In the genomic region with DNA sequence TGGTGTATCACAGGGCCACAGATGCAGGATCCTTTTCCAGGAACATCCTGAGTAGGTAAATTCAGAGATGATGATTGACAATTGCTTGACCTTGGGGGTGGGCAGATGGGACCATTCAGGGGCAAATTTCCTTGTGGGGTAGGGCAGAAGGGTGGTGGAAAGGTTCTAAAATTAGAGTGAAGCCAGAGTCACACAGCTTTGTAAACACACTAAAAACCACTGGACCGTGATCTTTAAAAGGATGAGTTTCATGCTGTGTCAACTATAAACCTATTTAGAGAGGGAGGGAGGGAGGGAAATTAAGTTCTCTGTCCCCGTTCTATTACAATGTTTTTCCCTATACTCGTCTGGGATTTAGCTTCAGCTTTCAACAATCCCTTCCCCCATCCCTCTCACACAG, we compare ENCODE assay signal across 26 mouse cellular contexts.
"Had no signal": no experiment of that assay in that cellular context is flagged by ENCODE, and none has a peak within 500 bp of the region (broad histone marks: within the 10 kb centered on the region; RNA-seq: fewer than 3 reads in every experiment).

No protein-coding gene starts in this region.

- H3K9me3 ChIP-seq: intestine, embryonic 15.5 days; limb, embryonic 10.5 days; liver, embryonic 15.5 days had no signal

- DNase-seq: gastrocnemius, adult 2 months; gastrocnemius, postnatal 10 days; gastrocnemius, postnatal 25 days; heart, adult 18-20 months; heart, postnatal 10 days; heart, postnatal 4 days; kidney, adult 9 months; kidney, postnatal 14 days; kidney, postnatal 4 days; liver; liver, embryonic 13.5 days; liver, postnatal 0 days had no signal

- H3K27me3 ChIP-seq: hindbrain, embryonic 12.5 days; intestine, embryonic 15.5 days; limb, embryonic 12.5 days; liver, embryonic 13.5 days; liver, embryonic 15.5 days had no signal

- H3K4me3 ChIP-seq: gastrocnemius, adult 2 months; heart, embryonic 10.5 days; heart, embryonic 12.5 days; hindbrain, embryonic 12.5 days; intestine, embryonic 15.5 days; layer of hippocampus, adult 2 months; left cerebral cortex, adult 2 months; limb, embryonic 10.5 days; limb, embryonic 12.5 days; liver, embryonic 13.5 days; liver, embryonic 15.5 days had no signal

- ATAC-seq: hindbrain, embryonic 16.5 days; inflammation-experienced regulatory T-cells, adult 6 months; intestine, embryonic 15.5 days; intestine, postnatal 0 days; liver, postnatal 0 days had no signal

- H3K36me3 ChIP-seq: heart, embryonic 10.5 days; heart, embryonic 12.5 days; hindbrain, embryonic 12.5 days; intestine, embryonic 15.5 days; limb, embryonic 10.5 days; limb, embryonic 12.5 days; liver, embryonic 13.5 days; liver, embryonic 15.5 days had no signal

- H3K4me1 ChIP-seq: heart, embryonic 12.5 days; hindbrain, embryonic 12.5 days; intestine, embryonic 15.5 days; limb, embryonic 10.5 days; liver, embryonic 13.5 days; liver, embryonic 15.5 days had no signal

- H3K27ac ChIP-seq: gastrocnemius, adult 2 months; heart, embryonic 10.5 days; hindbrain, embryonic 12.5 days; hindbrain, embryonic 14.5 days; intestine, embryonic 15.5 days; layer of hippocampus, adult 2 months; left cerebral cortex, adult 2 months; limb, embryonic 10.5 days; limb, embryonic 12.5 days; liver, embryonic 13.5 days; liver, embryonic 15.5 days had no signal

- H3K4me2 ChIP-seq: heart, embryonic 12.5 days; hindbrain, embryonic 12.5 days; hindbrain, embryonic 14.5 days; intestine, embryonic 15.5 days; limb, embryonic 12.5 days; liver, embryonic 11.5 days; liver, embryonic 13.5 days; liver, embryonic 15.5 days had no signal

- H3K9ac ChIP-seq: heart, embryonic 12.5 days; hindbrain, embryonic 12.5 days; hindbrain, embryonic 14.5 days; intestine, embryonic 15.5 days; limb, embryonic 12.5 days; liver, embryonic 13.5 days; liver, embryonic 15.5 days; liver, postnatal 0 days had no signal
